Mouse (Mus musculus) bone marrow macrophage, adult 2 months (primary cell): ENCODE results near the gene Adprhl1.

ENCODE experiments used
- CTCF ChIP-seq: IDR thresholded peaks from 2 replicates; pipeline ENCODE4 v1.5.1; 2012; ENCODE audit warnings: low read depth, mild to moderate bottlenecking, low read length, moderate library complexity
- POLR2A ChIP-seq: IDR thresholded peaks from 2 replicates; pipeline ENCODE4 v1.6.1; 2012; ENCODE audit warnings: mild to moderate bottlenecking, low read depth, low read length, borderline replicate concordance

- TF ChIP-seq CTCF (no peak), POLR2A (no peak)
Measured at GRCm38 (mm10) chr8:13299571-13299970, 45.6 kb upstream of the Adprhl1 start.
